Mouse (Mus musculus): ENCODE measurements at regions not wholly inside any gene's neighbourhood (a gene's known extent, or its start where the extent isn't known, plus 50 kb on each side); places are given as distances from the start of the nearest gene placed in this dataset.
A peak's percentile ranks its signal among the peaks of the same experiment; 100 is the strongest.

GRCm38 (mm10) chr6:107237692-107238091 lies 291.9 kb upstream of the Lrrn1 start:
- 80% methylated on average over 3 of the region's 3 CpGs for WGBS
- Histone ChIP-seq H3K4me3 (no peak overlapping the region), H3K36me3 (no peaks in the 10 kb centered on the region), H3K9ac (no peak overlapping the region), H3K4me1 (replicated peaks) (no peaks in the 10 kb centered on the region), H3K27me3 (no peaks in the 10 kb centered on the region), H3K27ac (no peak overlapping the region), H3K9me3 (no peaks in the 10 kb centered on the region), H3K4me2 (no peak overlapping the region)
- no peak for ATAC-seq (ENCODE audit: low FRiP score)

GRCm38 (mm10) chr6:107243981-107244380 lies 285.6 kb upstream of the Lrrn1 start:
- WGBS, result 74% methylated on average over 3 of the region's 3 CpGs
- no peaks in the 10 kb centered on the region for H3K9me3 ChIP-seq
- H3K27ac ChIP-seq, result no peak overlapping the region
- H3K4me1 ChIP-seq (replicated peaks), result no peaks in the 10 kb centered on the region
- no peak overlapping the region for H3K9ac ChIP-seq
- H3K27me3 ChIP-seq, result no peaks in the 10 kb centered on the region
- H3K36me3 ChIP-seq, result no peaks in the 10 kb centered on the region
- no peak overlapping the region for H3K4me3 ChIP-seq
- no peak overlapping the region for H3K4me2 ChIP-seq
- ATAC-seq (ENCODE audit: low FRiP score), result no peak

GRCm38 (mm10) chr6:107280348-107280747 lies 249.2 kb upstream of the Lrrn1 start:
- H3K4me1 ChIP-seq (replicated peaks), result no peaks in the 10 kb centered on the region
- no peaks in the 10 kb centered on the region for H3K9me3 ChIP-seq
- 92% methylated on average over 15 of the region's 15 CpGs for WGBS
- H3K27me3 ChIP-seq, result no peaks in the 10 kb centered on the region
- H3K9ac ChIP-seq, result no peak overlapping the region
- H3K4me2 ChIP-seq, result no peak overlapping the region
- no peak overlapping the region for H3K27ac ChIP-seq
- no peaks in the 10 kb centered on the region for H3K36me3 ChIP-seq
- H3K4me3 ChIP-seq, result no peak overlapping the region
- no peak for ATAC-seq (ENCODE audit: low FRiP score)

- no peak overlapping the region for H3K27ac ChIP-seq
- 82% methylated on average over 3 of the region's 3 CpGs for WGBS
- H3K4me2 ChIP-seq, result no peak overlapping the region
These were observed 238.7 kb upstream of the Lrrn1 start for GRCm38 (mm10) chr6:107290850-107291249.

GRCm38 (mm10) chr6:107303676-107304369 lies 225.7 kb upstream of the Lrrn1 start:
- H3K4me3 ChIP-seq, result no peak overlapping the region
- no peak overlapping the region for H3K27ac ChIP-seq
- H3K9ac ChIP-seq, result no peak overlapping the region
- no peaks in the 10 kb centered on the region for H3K9me3 ChIP-seq
- 64% methylated on average over 1 of the region's 1 CpGs for WGBS
- ATAC-seq (ENCODE audit: low FRiP score), result peak; percentile 85
- no peaks in the 10 kb centered on the region for H3K36me3 ChIP-seq
- H3K27me3 ChIP-seq, result no peaks in the 10 kb centered on the region
- H3K4me1 ChIP-seq (replicated peaks), result peaks cover 4% of the 10 kb centered on the region
- no peak overlapping the region for H3K4me2 ChIP-seq

More at GRCm38 (mm10) chr6:107290850-107291249, 238.7 kb upstream of the Lrrn1 start:
- no peak overlapping the region for H3K9ac ChIP-seq
- H3K27me3 ChIP-seq, result no peaks in the 10 kb centered on the region
- H3K4me1 ChIP-seq (replicated peaks), result no peaks in the 10 kb centered on the region
- H3K9me3 ChIP-seq, result no peaks in the 10 kb centered on the region
- no peak overlapping the region for H3K4me3 ChIP-seq
- no peak for ATAC-seq (ENCODE audit: low FRiP score)
- H3K36me3 ChIP-seq, result no peaks in the 10 kb centered on the region

- no peaks in the 10 kb centered on the region for H3K27me3 ChIP-seq
- no peak for ATAC-seq (ENCODE audit: low FRiP score)
- H3K9ac ChIP-seq, result no peak overlapping the region
- no peak overlapping the region for H3K4me3 ChIP-seq
- no peak overlapping the region for H3K4me2 ChIP-seq
- H3K4me1 ChIP-seq (replicated peaks), result no peaks in the 10 kb centered on the region
- 98% methylated on average over 1 of the region's 1 CpGs for WGBS
- H3K9me3 ChIP-seq, result no peaks in the 10 kb centered on the region
- no peaks in the 10 kb centered on the region for H3K36me3 ChIP-seq
- H3K27ac ChIP-seq, result no peak overlapping the region
These were observed 210.0 kb upstream of the Lrrn1 start for GRCm38 (mm10) chr6:107319565-107319964.

GRCm38 (mm10) chr6:107350503-107350902 lies 179.1 kb upstream of the Lrrn1 start:
- ATAC-seq (ENCODE audit: low FRiP score), result no peak
- no peaks in the 10 kb centered on the region for H3K36me3 ChIP-seq
- 0 out of 2 replicates have a peak, but pooled peaks cover 3% of the 10 kb centered on the region for H3K4me1 ChIP-seq (replicated peaks)
- H3K4me3 ChIP-seq, result no peak overlapping the region
- H3K27me3 ChIP-seq, result no peaks in the 10 kb centered on the region
- H3K4me2 ChIP-seq, result no peak overlapping the region
- H3K9ac ChIP-seq, result no peak overlapping the region
- H3K27ac ChIP-seq, result no peak overlapping the region
- whole genome bisulfite sequencing, result 60% methylated on average over 4 of the region's 4 CpGs
- no peaks in the 10 kb centered on the region for H3K9me3 ChIP-seq

GRCm38 (mm10) chr6:107375274-107375673 lies 154.3 kb upstream of the Lrrn1 start:
- no peak overlapping the region for H3K4me3 ChIP-seq
- H3K4me2 ChIP-seq, result no peak overlapping the region
- no peak overlapping the region for H3K27ac ChIP-seq
- H3K9ac ChIP-seq, result no peak overlapping the region
- no peaks in the 10 kb centered on the region for H3K27me3 ChIP-seq
- no peaks in the 10 kb centered on the region for H3K9me3 ChIP-seq
- peak; percentile 52; the same call in 1 of the 2 replicates for ATAC-seq (ENCODE audit: low FRiP score)
- peaks cover 6% of the 10 kb centered on the region for H3K4me1 ChIP-seq (replicated peaks)
- H3K36me3 ChIP-seq, result no peaks in the 10 kb centered on the region

- H3K27me3 ChIP-seq, result no peaks in the 10 kb centered on the region
- H3K9ac ChIP-seq, result no peak overlapping the region
- WGBS, result 93% methylated on average over 1 of the region's 1 CpGs
- no peaks in the 10 kb centered on the region for H3K36me3 ChIP-seq
- no peaks in the 10 kb centered on the region for H3K9me3 ChIP-seq
- H3K4me1 ChIP-seq (replicated peaks), result peaks cover 6% of the 10 kb centered on the region
- no peak overlapping the region for H3K4me3 ChIP-seq
- H3K4me2 ChIP-seq, result no peak overlapping the region
- H3K27ac ChIP-seq, result no peak overlapping the region
- ATAC-seq (ENCODE audit: low FRiP score), result no peak
These were observed 151.1 kb upstream of the Lrrn1 start for GRCm38 (mm10) chr6:107378489-107378888.

- 74% methylated on average over 1 of the region's 1 CpGs for WGBS
- Histone ChIP-seq H3K4me3 (no peak overlapping the region), H3K9me3 (no peaks in the 10 kb centered on the region), H3K4me1 (replicated peaks) (no peaks in the 10 kb centered on the region), H3K27ac (no peak overlapping the region), H3K9ac (no peak overlapping the region), H3K4me2 (no peak overlapping the region), H3K27me3 (no peaks in the 10 kb centered on the region), H3K36me3 (no peaks in the 10 kb centered on the region)
- ATAC-seq (ENCODE audit: low FRiP score), result no peak
These were observed 148.9 kb upstream of the Lrrn1 start for GRCm38 (mm10) chr6:107380621-107381020.

- Histone ChIP-seq H3K36me3 (no peaks in the 10 kb centered on the region), H3K9me3 (no peaks in the 10 kb centered on the region), H3K4me1 (replicated peaks) (no peaks in the 10 kb centered on the region), H3K4me3 (no peak overlapping the region), H3K4me2 (no peak overlapping the region), H3K27me3 (no peaks in the 10 kb centered on the region), H3K27ac (no peak overlapping the region), H3K9ac (no peak overlapping the region; the same call in 1 of the 2 replicates)
- WGBS, result 67% methylated on average over 7 of the region's 7 CpGs
- no peak for ATAC-seq (ENCODE audit: low FRiP score)
These were observed 143.4 kb upstream of the Lrrn1 start for GRCm38 (mm10) chr6:107386094-107386678.

- H3K9ac ChIP-seq, result no peak overlapping the region
- H3K36me3 ChIP-seq, result no peaks in the 10 kb centered on the region
- H3K4me2 ChIP-seq, result no peak overlapping the region
- ATAC-seq (ENCODE audit: low FRiP score), result no peak
- no peaks in the 10 kb centered on the region for H3K9me3 ChIP-seq
- 36% methylated on average over 3 of the region's 3 CpGs for WGBS
- no peak overlapping the region for H3K27ac ChIP-seq
- H3K27me3 ChIP-seq, result no peaks in the 10 kb centered on the region
- no peaks in the 10 kb centered on the region for H3K4me1 ChIP-seq (replicated peaks)
- H3K4me3 ChIP-seq, result no peak overlapping the region
These were observed 139.7 kb upstream of the Lrrn1 start for GRCm38 (mm10) chr6:107389892-107390291.

- WGBS, result 56% methylated on average over 2 of the region's 2 CpGs
- Histone ChIP-seq H3K36me3 (no peaks in the 10 kb centered on the region), H3K9me3 (no peaks in the 10 kb centered on the region), H3K4me3 (no peak overlapping the region), H3K4me2 (no peak overlapping the region), H3K27ac (no peak overlapping the region), H3K9ac (no peak overlapping the region), H3K27me3 (no peaks in the 10 kb centered on the region), H3K4me1 (replicated peaks) (no peaks in the 10 kb centered on the region)
- ATAC-seq (ENCODE audit: low FRiP score), result no peak
These were observed 135.0 kb upstream of the Lrrn1 start for GRCm38 (mm10) chr6:107394611-107395010.

All from hindbrain, embryonic 13.5 days (tissue).